Mouse (Mus musculus) lung, adult 2 months (tissue): ENCODE measurements around the gene Sdk1.

ENCODE experiments used
- CTCF ChIP-seq: fragments of 200-500 bp; IDR thresholded peaks from 2 replicates; pipeline ENCODE4 v1.5.1; 2011; ENCODE audit warnings: mild to moderate bottlenecking, low read length, control low read depth; ENCODE audit not compliant: insufficient read depth
- POLR2A ChIP-seq: fragments of 200-500 bp; IDR thresholded peaks from 2 replicates; pipeline ENCODE4 v1.6.1; 2011; ENCODE audit warnings: low read depth, mild to moderate bottlenecking, control low read depth, low read length, borderline replicate concordance; ENCODE audit errors: extremely low read depth

- TF ChIP-seq POLR2A (no peak), CTCF (no peak)
Observed at GRCm38 (mm10) chr5:141390541-141390940, 149.3 kb downstream of the Sdk1 start.
